In the genomic region with DNA sequence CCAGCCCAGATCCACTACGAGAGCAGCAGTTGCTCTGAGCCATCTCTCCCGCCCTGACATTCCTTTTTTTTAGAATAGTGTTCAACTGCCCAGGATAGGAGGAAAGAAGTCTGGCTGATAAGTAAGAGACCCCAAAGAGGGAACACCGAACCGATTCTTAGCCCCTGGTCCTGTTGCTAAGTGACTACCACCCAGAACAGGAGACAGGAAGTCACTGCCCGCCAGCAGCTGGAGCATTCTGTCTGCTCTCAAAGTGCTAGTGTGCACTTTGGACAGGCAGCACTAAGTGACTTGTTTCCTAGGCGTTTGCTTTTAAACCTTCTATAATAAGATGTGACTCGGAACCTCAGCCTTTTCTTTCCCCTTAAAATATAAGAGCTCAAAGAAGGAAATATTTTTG, we compare ENCODE assay signal across 8 mouse cellular contexts. TPM values are rescaled to one million over a fixed set of nuclear protein-coding genes. Genes with fewer than 3 reads are reported as not detected.
DNase-seq lines count a peak whose midpoint lies in the region; ATAC-seq lines count a peak whose summit lies in the region.

No protein-coding gene starts in this region.

- H3K36me3 ChIP-seq in embryonic facial prominence, embryonic 13.5 days: peaks cover 41% of the 10 kb centered on the region
- H3K36me3 ChIP-seq in embryonic facial prominence, embryonic 10.5 days (replicated peaks): peaks cover 49% of the 10 kb centered on the region
- H3K36me3 ChIP-seq in liver, embryonic 13.5 days: peaks cover 40% of the 10 kb centered on the region
- H3K36me3 ChIP-seq in liver, embryonic 12.5 days: peaks cover 39% of the 10 kb centered on the region

- no peak for ATAC-seq in embryonic facial prominence, embryonic 13.5 days (ENCODE audit: insufficient number of reproducible peaks, insufficient read depth, low FRiP score, low TSS enrichment, low read depth)
- no peak for ATAC-seq in liver, embryonic 13.5 days (ENCODE audit: low read depth)
- no peak for ATAC-seq in liver, embryonic 12.5 days
- peak; percentile 38; the same call in 1 of the 2 replicates for ATAC-seq in common myeloid progenitor, adult 5-6 weeks (replicated peaks; ENCODE audit: low read depth, poor library complexity, severe bottlenecking)
- no peak for ATAC-seq in activated CD4-positive, CD25-positive, alpha-beta regulatory T cell, adult 4 months
- no peak for ATAC-seq in megakaryocyte, adult 5-6 weeks (ENCODE audit: poor library complexity, severe bottlenecking)

- H3K9ac ChIP-seq in embryonic facial prominence, embryonic 13.5 days: no peak overlapping the region
- H3K9ac ChIP-seq in liver, embryonic 13.5 days: no peak overlapping the region
- no peak overlapping the region for H3K9ac ChIP-seq in liver, embryonic 12.5 days

- H3K27me3 ChIP-seq in embryonic facial prominence, embryonic 13.5 days: no peaks in the 10 kb centered on the region
- no peaks in the 10 kb centered on the region for H3K27me3 ChIP-seq in embryonic facial prominence, embryonic 10.5 days (replicated peaks; ENCODE audit: low read depth, poor library complexity, severe bottlenecking)
- H3K27me3 ChIP-seq in liver, embryonic 13.5 days: no peaks in the 10 kb centered on the region
- H3K27me3 ChIP-seq in liver, embryonic 12.5 days (replicated peaks): no peaks in the 10 kb centered on the region

- peaks cover 25% of the 10 kb centered on the region for H3K4me1 ChIP-seq in embryonic facial prominence, embryonic 13.5 days
- H3K4me1 ChIP-seq in embryonic facial prominence, embryonic 10.5 days: peaks cover 31% of the 10 kb centered on the region
- peaks cover 23% of the 10 kb centered on the region for H3K4me1 ChIP-seq in liver, embryonic 13.5 days (replicated peaks)
- peaks cover 10% of the 10 kb centered on the region; the same call in 1 of the 2 replicates for H3K4me1 ChIP-seq in liver, embryonic 12.5 days

- no peak overlapping the region for H3K4me3 ChIP-seq in embryonic facial prominence, embryonic 13.5 days
- H3K4me3 ChIP-seq in embryonic facial prominence, embryonic 10.5 days: no peak overlapping the region
- H3K4me3 ChIP-seq in liver, embryonic 13.5 days (replicated peaks): no peak overlapping the region
- H3K4me3 ChIP-seq in liver, embryonic 12.5 days: no peak overlapping the region

- H3K4me2 ChIP-seq in embryonic facial prominence, embryonic 13.5 days: no peak overlapping the region
- no peak overlapping the region for H3K4me2 ChIP-seq in liver, embryonic 13.5 days
- no peak overlapping the region for H3K4me2 ChIP-seq in liver, embryonic 12.5 days

- 64% methylated on average over 7 of the region's 7 CpGs for WGBS in embryonic facial prominence, embryonic 13.5 days
- 74% methylated on average over 7 of the region's 7 CpGs for WGBS in embryonic facial prominence, embryonic 10.5 days
- 44% methylated on average over 7 of the region's 7 CpGs for WGBS in liver, embryonic 13.5 days (ENCODE audit: insufficient replicate concordance)
- 49% methylated on average over 7 of the region's 7 CpGs for WGBS in liver, embryonic 12.5 days (ENCODE audit: insufficient replicate concordance)

- H3K27ac ChIP-seq in embryonic facial prominence, embryonic 13.5 days: 0 out of 2 replicates have a peak overlapping the region, but pooled peaks have one; percentile 34
- no peak overlapping the region for H3K27ac ChIP-seq in embryonic facial prominence, embryonic 10.5 days (replicated peaks)
- H3K27ac ChIP-seq in liver, embryonic 13.5 days: peak overlapping the region; percentile 43; the same call in 1 of the 2 replicates
- no peak overlapping the region for H3K27ac ChIP-seq in liver, embryonic 12.5 days

- no peaks in the 10 kb centered on the region for H3K9me3 ChIP-seq in embryonic facial prominence, embryonic 13.5 days
- no peaks in the 10 kb centered on the region for H3K9me3 ChIP-seq in embryonic facial prominence, embryonic 10.5 days
- H3K9me3 ChIP-seq in liver, embryonic 13.5 days (replicated peaks): no peaks in the 10 kb centered on the region
- no peaks in the 10 kb centered on the region for H3K9me3 ChIP-seq in liver, embryonic 12.5 days (replicated peaks)

- DNase-seq in embryonic facial prominence, embryonic 10.5 days (ENCODE audit: low spot score): no peak
- DNase-seq in liver, embryonic 13.5 days: no peak
- peak; percentile 42 to 73 for DNase-seq in kidney, postnatal 25 days

RNA-seq across cellular contexts. Expression of gene Itgae, which starts 5.0 kb away (rescaled TPM):
- polyA plus RNA-seq in embryonic facial prominence, embryonic 13.5 days (2015; fragmentation: Nextera tagmentation; extraction: Ambion mirVana): 0.22 and 0.32 TPM in 2 replicates
- polyA plus RNA-seq in embryonic facial prominence, embryonic 10.5 days (2016; fragmentation: Nextera tagmentation; extraction: Ambion mirVana): 0.45 and 0.52 TPM in 2 replicates
- polyA plus RNA-seq in liver, embryonic 13.5 days (2015; fragmentation: Nextera tagmentation; extraction: Ambion mirVana): 0.12 TPM in 2 replicates
- 0.14 and 0.19 TPM in 2 replicates for polyA plus RNA-seq in liver, embryonic 12.5 days (2016; fragmentation: Nextera tagmentation; extraction: Ambion mirVana)
- 0.05 TPM in 1 of 2 replicates, not detected in the other for total RNA-seq in common myeloid progenitor, adult 5-6 weeks (2017)
- 100 to 1,000 TPM in 1 of 2 experiments, 10 to 100 TPM in 1; 94.7 to 118 TPM for polyA plus RNA-seq in activated CD4-positive, CD25-positive, alpha-beta regulatory T cell, adult 4 months (2017; shearing (Covaris generic))
- 0.09 and 0.22 TPM in 2 replicates for total RNA-seq in megakaryocyte, adult 5-6 weeks (2015)
- 0.04 and 0.15 TPM in 2 replicates for total RNA-seq in megakaryocyte, adult 5-6 weeks (2017)

RNA-seq across cellular contexts. Expression of gene Ncbp3, which starts 37.8 kb away (rescaled TPM):
- 14.4 and 14.5 TPM in 2 replicates for polyA plus RNA-seq in embryonic facial prominence, embryonic 13.5 days (2015; fragmentation: Nextera tagmentation; extraction: Ambion mirVana)
- polyA plus RNA-seq in embryonic facial prominence, embryonic 10.5 days (2016; fragmentation: Nextera tagmentation; extraction: Ambion mirVana): 13.7 and 13.8 TPM in 2 replicates
- 5.7 and 6.2 TPM in 2 replicates for polyA plus RNA-seq in liver, embryonic 13.5 days (2015; fragmentation: Nextera tagmentation; extraction: Ambion mirVana)
- polyA plus RNA-seq in liver, embryonic 12.5 days (2016; fragmentation: Nextera tagmentation; extraction: Ambion mirVana): 7.5 and 7.9 TPM in 2 replicates
- total RNA-seq in common myeloid progenitor, adult 5-6 weeks (2017): 12.4 and 15.4 TPM in 2 replicates
- polyA plus RNA-seq in activated CD4-positive, CD25-positive, alpha-beta regulatory T cell, adult 4 months (2017; shearing (Covaris generic)): 10 to 100 TPM; 14.3 to 16.8 TPM
- total RNA-seq in megakaryocyte, adult 5-6 weeks (2015): 8.1 and 8.9 TPM in 2 replicates
- total RNA-seq in megakaryocyte, adult 5-6 weeks (2017): 11.4 and 12.3 TPM in 2 replicates

RNA-seq across cellular contexts. Expression of gene Haspin, which starts 52.7 kb away (rescaled TPM):
- 14.6 and 16.2 TPM in 2 replicates for polyA plus RNA-seq in embryonic facial prominence, embryonic 13.5 days (2015; fragmentation: Nextera tagmentation; extraction: Ambion mirVana)
- 25.0 and 26.3 TPM in 2 replicates for polyA plus RNA-seq in embryonic facial prominence, embryonic 10.5 days (2016; fragmentation: Nextera tagmentation; extraction: Ambion mirVana)
- polyA plus RNA-seq in liver, embryonic 13.5 days (2015; fragmentation: Nextera tagmentation; extraction: Ambion mirVana): 13.8 and 15.6 TPM in 2 replicates
- 18.4 and 18.5 TPM in 2 replicates for polyA plus RNA-seq in liver, embryonic 12.5 days (2016; fragmentation: Nextera tagmentation; extraction: Ambion mirVana)
- total RNA-seq in common myeloid progenitor, adult 5-6 weeks (2017): 18.6 and 22.8 TPM in 2 replicates
- polyA plus RNA-seq in activated CD4-positive, CD25-positive, alpha-beta regulatory T cell, adult 4 months (2017; shearing (Covaris generic)): 1 to 10 TPM; 8.6 to 8.7 TPM
- total RNA-seq in megakaryocyte, adult 5-6 weeks (2015): 14.9 and 15.1 TPM in 2 replicates
- 19.2 and 21.8 TPM in 2 replicates for total RNA-seq in megakaryocyte, adult 5-6 weeks (2017)

Comparison
In these comparisons a context has a peak if more than half of its experiments do, and no peak if none do; other contexts are left out.
1. H3K27ac ChIP-seq: peak in embryonic facial prominence, embryonic 13.5 days (single experiment) and liver, embryonic 13.5 days (single experiment); none in embryonic facial prominence, embryonic 10.5 days (single experiment) and liver, embryonic 12.5 days (single experiment).
2. DNase-seq: peak in kidney, postnatal 25 days (2 of 2); none in embryonic facial prominence, embryonic 10.5 days (single experiment) and liver, embryonic 13.5 days (single experiment).
3. RNA of gene Itgae, which starts 5.0 kb away (polyA plus RNA-seq): 94.7 to 118 TPM in activated CD4-positive, CD25-positive, alpha-beta regulatory T cell, adult 4 months; 0.45 to 0.52 TPM in embryonic facial prominence, embryonic 10.5 days, 0.22 to 0.32 TPM in embryonic facial prominence, embryonic 13.5 days, 0.14 to 0.19 TPM in liver, embryonic 12.5 days and 0.12 TPM in liver, embryonic 13.5 days; every median in the first group is over 10 times any median in the second.